Mouse (Mus musculus) frontal cortex, adult (tissue): ENCODE data around the gene Ppp1r14b.
"Not testable (repeated sequence)": the region's sequence is repeated elsewhere in the genome, so short reads cannot be mapped to it uniquely, and the experiment has no call there.

Experiments used
- ATAC-seq: cut with Nextera tagmentation; 2 replicates; pipeline ENCODE4 v1.9.2; 2017; ENCODE audit warnings: mild to moderate bottlenecking, moderate library complexity, mixed read lengths; ENCODE audit not compliant: low TSS enrichment

Gene Ppp1r14b

DNA sequence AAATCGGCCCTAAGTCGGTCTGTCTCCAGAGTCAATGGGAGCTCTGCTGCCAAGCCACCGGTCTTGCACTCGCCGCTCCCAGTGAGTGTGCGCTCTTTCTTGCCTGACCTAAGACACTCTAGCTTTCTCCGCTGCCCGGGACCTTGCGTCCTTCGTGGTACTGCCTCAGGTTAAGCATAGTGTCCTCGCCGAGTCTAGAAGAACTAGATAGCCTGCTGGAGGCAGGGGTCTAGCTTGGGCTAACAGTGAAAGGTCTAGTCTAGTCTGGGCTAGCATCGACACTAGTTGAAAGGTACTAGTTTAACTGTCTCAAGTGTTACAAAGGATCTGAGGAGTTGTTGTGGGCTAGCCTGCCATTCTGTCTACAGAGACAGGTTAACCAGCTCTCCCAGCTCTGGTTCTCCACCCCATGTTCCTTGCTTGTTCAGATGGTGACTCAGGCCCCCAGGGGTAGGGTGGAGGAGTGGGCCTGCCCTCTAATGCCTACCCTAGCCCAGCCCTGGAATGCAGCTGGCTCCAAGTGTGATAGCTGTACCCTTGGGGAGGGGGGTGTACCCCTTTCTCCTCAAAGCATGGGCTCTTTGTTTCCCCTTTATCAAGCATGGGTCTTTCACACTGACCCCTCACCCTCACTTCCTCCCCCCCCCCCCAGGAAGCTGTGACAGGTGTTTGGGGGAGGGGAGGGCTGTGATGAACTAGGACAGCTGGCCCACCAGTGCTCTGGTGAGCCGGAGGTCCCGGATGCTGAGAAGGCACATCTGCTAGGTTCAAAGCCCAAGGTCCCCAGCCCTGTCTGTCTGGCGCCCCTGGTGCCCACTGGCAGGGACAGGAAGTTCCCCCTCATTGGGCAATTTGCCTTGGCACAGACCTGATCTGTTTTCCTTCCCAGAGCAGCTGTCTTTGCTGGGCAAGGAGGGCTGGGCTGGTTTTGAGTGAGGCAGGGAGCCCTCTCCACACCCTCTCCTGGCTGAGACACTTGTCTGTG, 1.1 kb downstream of the Ppp1r14b start, which contains the start of gene Plcb3:
TSS of gene Plcb3 (minus strand) at position 934 of the 985 bp plus-strand sequence.
- ATAC-seq: no peak

DNA sequence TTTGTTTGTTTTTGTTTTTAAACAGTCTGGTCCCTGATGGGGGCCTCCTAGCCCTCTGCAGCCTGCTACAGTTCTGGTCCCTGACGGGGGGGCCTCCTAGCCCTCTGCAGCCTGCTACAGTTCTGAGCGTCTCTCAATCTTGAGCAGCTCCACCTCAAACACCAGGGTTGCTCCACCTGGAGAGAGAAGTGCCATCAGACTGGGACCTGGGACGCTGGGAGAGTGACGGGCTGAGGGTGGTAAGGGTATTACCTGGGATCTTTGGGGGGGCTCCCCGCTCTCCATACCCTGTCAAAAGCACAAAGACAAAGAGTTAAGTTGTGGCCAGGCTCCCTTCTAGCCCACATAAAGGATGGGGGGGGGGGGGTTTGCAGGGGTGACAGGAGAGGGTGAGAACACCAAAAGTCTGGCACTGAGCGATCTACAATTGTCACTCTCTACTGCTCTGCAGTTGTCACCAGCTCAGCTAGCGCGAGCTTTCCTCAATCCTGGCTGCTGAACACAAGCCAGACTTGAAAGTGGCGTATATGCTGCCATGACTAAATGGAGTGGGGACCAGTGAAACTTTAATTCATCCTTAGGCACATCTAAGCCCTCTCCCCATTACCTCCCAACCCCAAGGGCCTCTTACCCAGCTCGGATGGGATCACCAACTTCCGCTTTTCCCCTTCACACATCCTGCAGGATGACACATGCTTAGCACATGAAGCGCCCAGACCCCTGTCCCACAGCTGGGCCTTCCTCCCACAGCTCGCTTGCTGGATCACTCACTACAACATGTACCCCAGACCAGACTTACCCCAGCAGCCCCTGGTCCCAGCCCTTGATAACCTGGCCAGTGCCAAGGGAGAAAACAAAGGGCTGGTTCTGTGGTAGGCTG, 3.2 kb downstream of the Ppp1r14b start:
- no peak for ATAC-seq

DNA sequence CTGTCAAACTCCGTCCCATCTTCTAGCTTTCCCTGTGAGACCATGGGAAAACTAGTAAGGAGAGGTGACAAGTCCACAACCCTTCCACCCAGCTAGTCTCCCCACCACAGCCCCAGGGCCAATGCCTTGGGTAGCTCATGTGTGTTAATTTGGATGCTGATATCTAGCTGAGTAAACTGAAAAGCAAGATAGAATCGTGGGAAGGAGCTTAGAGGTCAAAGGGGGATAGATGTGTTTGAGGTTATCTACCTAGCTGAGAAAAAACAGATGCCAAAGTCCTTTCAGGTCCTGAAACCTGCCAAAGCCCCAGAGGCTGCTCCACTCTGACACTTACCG, 3.8 kb downstream of the Ppp1r14b start:
- no peak for ATAC-seq

DNA sequence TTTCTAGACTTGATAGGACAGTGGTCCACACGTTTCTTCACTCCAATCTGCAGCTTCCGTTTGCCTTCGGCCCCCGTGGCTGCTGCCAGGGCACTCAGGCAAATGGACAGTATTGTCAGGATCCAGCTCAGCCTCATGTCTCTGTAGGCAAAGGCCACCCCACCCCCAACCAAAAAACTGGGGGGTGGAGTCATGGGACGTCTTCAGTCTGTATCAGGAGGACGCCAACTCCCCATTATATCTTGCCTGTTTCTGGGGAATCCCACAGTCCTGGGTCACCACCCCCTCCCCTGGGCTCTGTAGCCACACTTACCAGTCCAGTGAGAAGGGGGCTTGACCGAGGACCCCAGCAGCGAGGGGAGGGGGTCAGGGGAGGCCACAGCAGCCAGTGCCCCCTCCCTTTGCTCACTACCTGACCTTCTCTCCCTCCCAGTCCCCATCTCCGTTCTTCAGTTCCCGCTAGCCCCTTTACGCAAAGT, 4.3 kb downstream of the Ppp1r14b start:
- ATAC-seq: no peak

DNA sequence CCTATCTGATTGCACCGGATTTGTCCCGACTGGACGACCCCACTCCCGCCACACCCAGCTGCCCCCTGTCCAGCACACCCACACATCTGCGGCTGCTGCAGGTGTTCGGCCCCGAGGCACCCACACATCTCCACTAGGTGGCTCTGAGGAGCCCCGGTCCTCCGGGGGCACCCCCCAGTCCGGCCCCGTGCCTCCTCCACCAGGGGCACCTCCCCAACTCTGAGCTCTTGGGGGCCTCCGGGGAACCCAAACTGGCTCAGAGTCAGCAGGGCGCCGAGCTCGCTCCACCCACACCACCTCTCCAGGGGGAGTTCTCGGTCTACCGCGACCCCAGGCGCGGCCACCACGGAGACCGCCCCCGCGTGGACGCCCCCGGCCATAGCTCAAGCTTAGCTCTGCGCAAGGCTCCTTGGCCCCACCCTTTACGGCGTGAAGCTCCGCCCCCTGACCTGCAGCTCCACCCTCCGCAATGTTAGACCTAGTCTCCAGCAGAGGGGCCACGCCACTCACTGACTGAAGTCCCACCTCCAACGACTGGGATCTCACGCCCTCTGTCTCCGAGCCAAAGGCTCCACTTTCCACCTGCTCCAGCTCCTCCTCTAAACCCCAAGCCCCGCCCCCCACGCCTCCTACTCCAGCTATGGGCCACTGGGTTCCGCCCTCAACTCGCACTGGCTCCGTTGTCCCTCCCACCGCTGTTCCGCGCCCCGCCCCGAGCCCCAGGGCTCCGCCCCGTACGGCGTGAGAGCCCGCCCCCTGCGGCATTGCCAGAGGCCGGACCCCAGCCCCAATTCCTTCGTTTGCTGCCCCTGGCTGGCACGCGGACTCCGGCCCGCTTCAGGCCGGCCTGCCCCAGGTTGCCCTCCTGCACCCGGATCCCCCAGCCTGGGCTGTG, 5.0 kb downstream of the Ppp1r14b start:
- ATAC-seq: peak; percentile 79

- ATAC-seq: peak; percentile 63
Measured at GRCm38 (mm10) chr19:6980381-6981093, 5.8 kb downstream of the Ppp1r14b start, which contains the start of gene Fkbp2. Gene Fkbp2 (minus strand): TSS chr19:6980501.

DNA sequence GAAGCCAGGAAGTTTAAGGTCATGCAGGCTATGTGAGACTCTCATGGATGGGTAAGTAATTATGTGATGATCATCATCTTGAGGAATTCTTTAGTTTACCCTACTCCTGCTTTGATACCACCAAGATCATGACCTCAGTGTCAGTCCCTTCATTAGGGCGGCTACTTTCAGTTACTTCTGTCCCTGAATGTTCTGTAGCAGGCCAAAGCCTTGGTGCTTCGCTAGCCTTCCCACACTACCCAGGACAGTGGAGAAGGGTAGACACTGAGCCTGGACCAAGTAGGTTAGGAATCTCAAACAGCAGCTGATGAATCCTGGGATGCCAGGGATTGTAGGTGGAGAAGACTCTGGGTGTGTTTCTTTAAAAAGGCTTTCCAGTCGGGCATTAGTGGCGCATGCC, 6.7 kb downstream of the Ppp1r14b start:
- no peak for ATAC-seq

DNA sequence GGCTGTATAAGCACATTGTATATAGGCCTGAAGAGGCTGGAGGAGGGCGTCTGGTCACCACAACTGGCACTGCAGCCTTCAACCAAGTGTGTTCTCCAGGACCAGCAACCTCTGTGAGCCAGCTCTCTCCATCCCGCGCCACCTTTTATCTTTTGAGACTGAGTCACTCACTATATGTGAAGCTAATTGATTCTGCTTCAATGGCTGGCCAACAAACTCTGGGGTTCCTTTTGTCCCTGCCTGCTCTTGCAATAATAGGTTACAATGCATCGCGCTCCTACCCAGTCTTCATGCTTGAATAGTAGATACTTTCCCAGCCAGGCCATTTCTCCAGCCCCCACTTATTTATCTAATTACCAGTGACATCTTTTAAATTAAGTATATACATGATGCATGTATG, 8.9 kb downstream of the Ppp1r14b start:
- no peak for ATAC-seq

GRCm38 (mm10) chr19:6985300-6985699, 10.5 kb downstream of the Ppp1r14b start:
- ATAC-seq: no peak

DNA sequence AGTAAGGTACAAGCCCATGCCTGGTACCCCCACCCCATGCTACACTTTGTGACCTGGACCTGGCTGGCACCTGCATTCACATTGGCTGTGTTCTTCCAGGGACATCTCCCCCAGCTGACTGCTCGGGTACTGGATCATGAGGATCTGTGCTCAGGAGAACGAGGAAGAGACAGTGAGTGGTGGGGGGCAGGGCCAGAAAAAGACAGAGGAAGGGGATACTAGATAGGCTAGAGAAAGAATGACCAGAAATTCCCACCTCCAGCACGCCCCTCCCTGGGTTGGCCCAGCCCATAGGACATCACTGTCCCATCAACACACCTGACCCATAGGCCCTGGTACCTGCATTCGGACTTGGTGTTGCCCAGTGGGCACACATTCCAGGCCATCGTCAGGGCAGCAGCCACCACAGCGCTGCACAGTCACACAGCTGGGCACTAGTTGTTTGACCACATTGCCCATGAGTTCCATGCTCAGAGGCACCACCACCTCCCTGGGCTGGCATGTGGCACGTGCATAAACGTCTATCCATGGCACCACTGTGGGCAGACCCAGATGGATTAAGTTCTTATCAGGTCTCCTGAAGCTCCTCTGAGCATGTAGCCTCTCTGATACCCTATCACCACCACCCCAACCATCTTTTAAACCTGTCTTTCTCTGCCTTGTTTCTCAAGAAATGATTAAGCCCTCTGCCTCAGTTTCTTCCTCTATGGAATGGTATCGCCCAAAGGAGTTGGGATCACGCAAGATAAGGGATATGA, 11.4 kb downstream of the Ppp1r14b start:
- no peak for ATAC-seq

DNA sequence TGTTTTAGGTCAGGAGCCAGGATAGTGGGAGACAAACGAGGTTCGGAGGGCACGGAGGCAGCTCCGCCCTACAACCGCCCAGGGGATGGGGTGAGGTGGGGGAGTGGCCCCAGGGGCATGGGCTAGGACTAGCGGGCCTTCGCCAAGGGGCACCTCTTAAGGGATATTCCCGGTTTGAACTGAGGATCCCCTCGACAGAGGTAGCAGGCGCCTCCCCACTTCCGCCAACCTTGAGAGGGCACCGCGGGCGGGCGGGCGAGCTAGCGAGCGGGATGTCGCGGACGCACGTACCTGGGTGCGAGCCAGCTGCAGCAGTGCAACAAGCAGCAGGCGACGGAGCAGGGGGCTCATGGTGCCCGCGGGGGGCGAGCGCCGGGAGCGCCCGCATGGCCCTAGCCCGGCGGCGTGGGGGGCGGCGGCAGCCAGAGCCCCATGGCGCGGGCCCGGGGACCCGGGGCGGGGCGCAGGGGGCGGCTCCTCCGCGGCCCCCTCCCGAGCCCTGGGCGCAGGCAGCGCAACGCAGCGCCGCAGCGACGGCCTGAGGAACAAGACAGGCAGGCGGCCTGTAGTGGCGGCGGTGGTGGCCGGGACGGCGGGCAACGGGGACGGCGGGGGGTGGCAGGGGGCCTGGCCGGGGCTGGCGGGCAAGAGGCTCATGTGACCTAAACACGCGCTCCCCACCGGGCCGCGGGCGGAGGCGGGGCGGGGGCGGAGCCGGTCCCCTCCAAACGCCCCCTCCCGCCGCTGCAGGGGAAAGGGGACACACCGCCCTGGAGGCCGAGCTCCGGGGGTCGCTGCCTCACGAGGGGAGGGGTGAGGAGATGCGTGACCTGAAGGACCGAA, 12.5 kb downstream of the Ppp1r14b start, which contains the start of gene Vegfb:
TSS of gene Vegfb (minus strand) at position 591 of the 843 bp plus-strand sequence.
- peak; percentile 18; the same call in 1 of the 2 replicates for ATAC-seq

- ATAC-seq: no peak
Measured at GRCm38 (mm10) chr19:6987904-6988285, 13.1 kb downstream of the Ppp1r14b start.

GRCm38 (mm10) chr19:6989251-6989650, 14.5 kb downstream of the Ppp1r14b start:
- no peak for ATAC-seq

GRCm38 (mm10) chr19:6990712-6991111, 15.9 kb downstream of the Ppp1r14b start:
- no peak for ATAC-seq

DNA sequence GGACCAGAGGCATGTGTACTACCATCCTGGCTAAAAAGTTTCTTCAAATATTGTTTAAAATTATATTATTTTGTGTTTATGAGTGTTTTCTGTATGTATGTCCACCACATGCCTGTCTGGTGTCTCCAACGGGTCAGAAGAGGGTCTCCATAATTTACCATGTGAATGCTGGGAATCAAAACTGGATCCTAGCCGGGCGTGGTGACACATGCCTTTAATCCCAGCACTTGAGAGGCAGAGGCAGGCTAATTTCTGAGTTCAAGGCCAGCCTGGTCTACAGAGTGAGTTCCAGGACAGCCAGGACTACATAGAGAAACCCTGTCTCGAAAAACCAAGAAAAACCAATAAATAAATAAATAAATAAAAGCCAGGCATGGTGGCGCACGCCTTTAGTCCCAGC, 16.4 kb downstream of the Ppp1r14b start:
- not testable (repeated sequence) for ATAC-seq

GRCm38 (mm10) chr19:6992011-6992858, 17.5 kb downstream of the Ppp1r14b start, which contains the start of gene Dnajc4:
Gene Dnajc4 (minus strand): TSS chr19:6992572.
- peak; percentile 84 for ATAC-seq

- no peak for ATAC-seq
Measured at GRCm38 (mm10) chr19:6993011-6993770, 18.4 kb downstream of the Ppp1r14b start.
